Mouse (Mus musculus): ENCODE measurements at regions not wholly inside any gene's neighbourhood (a gene's known extent, or its start where the extent isn't known, plus 50 kb on each side); places are given as distances from the start of the nearest gene placed in this dataset.

- TF ChIP-seq CTCF (IDR thresholded peaks at IDR 0.05; ENCODE audit: control insufficient read depth, insufficient read depth, insufficient read length) = no peak
- TF ChIP-seq USF1 (IDR thresholded peaks at IDR 0.05; ENCODE audit: low read depth) = no peak
Observed at GRCm38 (mm10) chr17:45806430-45806829, 72.8 kb upstream of the 1600014C23Rik start.
